10 mouse cellular contexts compared by ENCODE assay signal in genomic region chr12:3983736-3984135, GRCm38 (mm10). TPM values are rescaled to one million over a fixed set of nuclear protein-coding genes. Genes with fewer than 3 reads are reported as not detected.
DNase-seq lines count a peak whose midpoint lies in the region; TF ChIP-seq lines count a peak whose summit lies in the region.
"Had no signal": no experiment of that assay in that cellular context is flagged by ENCODE, and none has a peak within 500 bp of the region (broad histone marks: within the 10 kb centered on the region; RNA-seq: fewer than 3 reads in every experiment).

No protein-coding gene starts in this region.

- no peak overlapping the region for H3K9ac ChIP-seq in ES-E14 (ENCODE audit: insufficient read depth, low read depth, low read length, poor library complexity, severe bottlenecking)
- H3K9ac ChIP-seq: embryonic facial prominence, embryonic 12.5 days; midbrain, embryonic 12.5 days had no signal

- intact Hi-C loops in heart, postnatal 25 days (cut with DNase I), result loop anchor here (1.0 to 10.0 kb wide), 4 partner anchors 55 to 251 kb away; partner anchors contain the start of genes Cenpo, Efr3b and Ptrhd1
- intact Hi-C loops in gastrocnemius, adult 2 months (cut with DNase I), result loop anchor here (1.0 to 5.0 kb wide), 3 partner anchors 54 to 97 kb away; partner anchors contain the start of gene Efr3b

- in situ Hi-C loops in ES-E14 (cut with MboI; ENCODE audit: low sequenced_read_pairs in 2 of 2, unreplicated experiment in 2 of 2), result loop anchor here in 1 of 2 experiments (5.0 kb wide), 1 partner anchor 94 kb away; no protein-coding TSS in a partner anchor

- no peak overlapping the region for H3K27ac ChIP-seq in ES-E14 (ENCODE audit: insufficient read depth, low read depth, low read length, poor library complexity, severe bottlenecking)
- H3K27ac ChIP-seq in gastrocnemius, adult 2 months, result no peak overlapping the region
- H3K27ac ChIP-seq: embryonic facial prominence, embryonic 12.5 days; midbrain, embryonic 12.5 days had no signal

- DNase-seq in heart, adult 8-10 months (ENCODE audit: low spot score), result peak; percentile 83
- DNase-seq in heart, postnatal 25 days (ENCODE audit: low spot score), result no peak
- peak; percentile 79 for DNase-seq in ES-E14 (ENCODE audit: low read depth, low spot score)
- peak; percentile 79 for DNase-seq in cerebellum, adult 11 months
- peak; percentile 70 for DNase-seq in gastrocnemius, adult 2 months
- DNase-seq in layer of hippocampus, adult 9-10 months (ENCODE audit: low spot score), result peak; percentile 79
- peak; percentile 72 for DNase-seq in lung, postnatal 25 days (ENCODE audit: low spot score)
- DNase-seq in spleen, postnatal 4 days (ENCODE audit: low spot score in 2 of 2), result peak; percentile 61 to 87

- H3K4me1 ChIP-seq in ES-E14 (ENCODE audit: control insufficient read depth in 2 of 2, insufficient read depth in 2 of 2, low read length in 2 of 2, poor library complexity in 1 of 2), result peaks cover 4 to 10% of the 10 kb centered on the region in 2 experiments; a peak in 3 of 4 replicates

- peak; percentile 84 for TF ChIP-seq CTCF in gastrocnemius, adult 2 months (IDR thresholded peaks at IDR 0.05)

- no peak overlapping the region for H3K4me3 ChIP-seq in ES-E14 (ENCODE audit: insufficient read depth in 1 of 2, low read depth in 1 of 2, low read length in 2 of 2, poor library complexity in 1 of 2, severe bottlenecking in 1 of 2)
- H3K4me3 ChIP-seq in gastrocnemius, adult 2 months, result no peak overlapping the region
- H3K4me3 ChIP-seq: embryonic facial prominence, embryonic 12.5 days; midbrain, embryonic 12.5 days had no signal

- H3K9me3 ChIP-seq in ES-E14 (ENCODE audit: control insufficient read depth, insufficient read depth, low read depth, low read length), result no peaks in the 10 kb centered on the region
- H3K9me3 ChIP-seq: embryonic facial prominence, embryonic 12.5 days; midbrain, embryonic 12.5 days had no signal

- no peaks in the 10 kb centered on the region for H3K36me3 ChIP-seq in ES-E14 (ENCODE audit: control insufficient read depth, insufficient read depth, low read length, poor library complexity, severe bottlenecking)
- H3K36me3 ChIP-seq: embryonic facial prominence, embryonic 12.5 days had no signal

TF ChIP-seq in ES-E14, 5 proteins besides CTCF, POLR2A, EP300 and RAD21:
- TF ChIP-seq CHD2 (IDR thresholded peaks at IDR 0.05; ENCODE audit: low read depth, low read length), result no peak
- peak; percentile 44; the same call in 1 of the 2 replicates for TF ChIP-seq ZC3H11A (IDR thresholded peaks at IDR 0.05; ENCODE audit: borderline replicate concordance, low read depth, low read length)

RNA-seq across cellular contexts. Expression of gene Pomc, which starts 29.0 kb away (rescaled TPM):
- total RNA-seq in heart, adult 8-10 months (2022), result under 1 TPM in 3 of 4 experiments, not detected in 1; 0.46 to 0.75 (median 0.56) TPM
- total RNA-seq in heart, postnatal 25 days (2021), result under 1 TPM in 1 of 2 experiments, not detected in 1; 0.26 TPM
- total RNA-seq in ES-E14 (2012; rRNA removed), result 5.2 and 5.7 TPM in 2 replicates
- not detected for total RNA-seq in gastrocnemius, adult 2 months (2021)

RNA-seq across cellular contexts. Expression of gene Efr3b, which starts 55.0 kb away (rescaled TPM):
- 1 to 10 TPM; 5.6 to 8.2 (median 7.0) TPM for total RNA-seq in heart, adult 8-10 months (2022)
- 1 to 10 TPM; 7.3 to 7.9 TPM for total RNA-seq in heart, postnatal 25 days (2021)
- 3.5 and 5.1 TPM in 2 replicates for total RNA-seq in ES-E14 (2012; rRNA removed)
- total RNA-seq in gastrocnemius, adult 2 months (2021), result 1 to 10 TPM; 5.5 to 8.3 TPM
